Mouse (Mus musculus) small intestine, adult 2 months (tissue): ENCODE data around the gene H1foo.

Experiments
- CTCF ChIP-seq: fragments of 200-500 bp; IDR thresholded peaks from 2 replicates; pipeline ENCODE4 v1.5.1; 2012; ENCODE audit warnings: low read depth, mild to moderate bottlenecking, control low read depth, inconsistent platforms, low read length, moderate library complexity, mixed read lengths; ENCODE audit not compliant: insufficient replicate concordance, insufficient read length; ENCODE audit errors: extremely low read depth
- POLR2A ChIP-seq: fragments of 200-500 bp; IDR thresholded peaks from 2 replicates; pipeline ENCODE4 v1.6.1; 2012; ENCODE audit warnings: low read depth, mild to moderate bottlenecking, control low read depth, inconsistent platforms, low read length, moderate library complexity

DNA sequence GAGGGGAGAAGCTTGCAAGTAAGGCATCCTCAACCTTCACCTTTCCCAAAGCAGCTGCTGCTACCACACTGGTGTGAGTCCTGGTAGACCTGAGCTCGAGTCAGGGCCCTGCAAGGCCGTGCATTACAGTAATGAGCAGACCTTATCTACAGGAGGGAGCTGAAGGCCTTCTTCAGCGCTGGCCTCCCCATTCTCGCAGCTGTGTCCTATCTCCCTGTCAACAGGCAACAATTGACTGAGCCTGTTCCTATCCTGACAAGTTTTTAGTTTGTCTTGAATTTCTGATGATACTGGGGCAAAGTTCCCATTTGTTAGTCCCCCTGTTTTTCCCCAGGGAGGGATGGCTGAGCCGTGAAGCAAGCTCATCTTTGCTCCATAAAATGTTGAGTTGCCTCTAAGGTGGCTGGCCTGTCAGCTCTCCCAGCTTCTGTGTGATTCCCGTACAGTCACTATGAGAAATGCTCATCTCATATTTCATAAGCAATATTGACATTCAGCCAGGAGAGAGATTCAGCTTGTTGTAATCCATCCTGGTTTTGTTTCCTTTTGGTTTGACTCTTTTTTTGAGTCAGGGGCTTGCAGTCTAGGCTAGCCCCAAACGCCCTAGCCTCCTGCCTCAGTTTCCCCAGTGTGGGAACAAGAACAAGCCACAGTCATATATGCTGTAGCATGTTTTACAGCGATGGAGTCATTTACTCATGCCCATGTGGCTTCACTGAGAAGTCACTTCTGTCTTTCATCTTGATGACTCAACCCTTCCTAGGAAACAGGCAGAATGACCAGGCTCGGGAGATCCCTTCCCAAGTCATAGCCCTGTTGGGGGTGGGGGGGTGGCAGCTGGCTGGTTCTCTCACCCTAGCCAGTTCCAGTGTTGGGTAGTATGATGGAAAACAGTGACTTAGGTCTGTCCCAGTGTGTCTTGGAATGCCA is 975 bp upstream of the H1foo start:
- no peak for TF ChIP-seq CTCF
- no peak for TF ChIP-seq POLR2A
